Mouse (Mus musculus): ENCODE measurements at regions not wholly inside any gene's neighbourhood (a gene's known extent, or its start where the extent isn't known, plus 50 kb on each side); places are given as distances from the start of the nearest gene placed in this dataset.

- CTCF ChIA-PET = no interaction called here
- POLR2A ChIA-PET = no interaction called here
These were observed 55.7 kb upstream of the Emb start for GRCm38 (mm10) chr13:117152655-117153054.

DNA sequence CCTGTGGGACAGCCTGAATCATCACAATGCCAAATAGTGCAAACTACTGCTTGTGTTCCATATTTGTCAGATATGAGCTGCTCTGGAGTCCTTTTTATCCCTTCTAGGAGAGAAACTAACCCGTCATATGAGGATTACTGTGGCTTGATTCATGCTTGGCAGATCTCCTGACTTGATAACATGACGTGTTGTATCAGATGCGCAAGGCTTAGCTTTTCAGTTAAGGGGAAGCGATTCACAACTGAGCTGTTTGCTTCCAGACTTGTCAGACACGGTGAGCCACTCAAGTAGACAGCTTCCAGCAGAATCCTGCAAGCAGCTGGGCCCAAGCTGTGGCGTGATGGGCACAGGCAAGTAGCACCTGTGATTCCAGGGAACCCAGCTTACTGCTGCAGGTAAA is 64.5 kb upstream of the Emb start:
- CTCF ChIA-PET = interaction anchor here in 1 of 4 experiments (0.7 kb wide), 1 partner anchor 134 kb away, joined by 3 read pairs; no protein-coding TSS in a partner anchor
- POLR2A ChIA-PET = no interaction called here

DNA sequence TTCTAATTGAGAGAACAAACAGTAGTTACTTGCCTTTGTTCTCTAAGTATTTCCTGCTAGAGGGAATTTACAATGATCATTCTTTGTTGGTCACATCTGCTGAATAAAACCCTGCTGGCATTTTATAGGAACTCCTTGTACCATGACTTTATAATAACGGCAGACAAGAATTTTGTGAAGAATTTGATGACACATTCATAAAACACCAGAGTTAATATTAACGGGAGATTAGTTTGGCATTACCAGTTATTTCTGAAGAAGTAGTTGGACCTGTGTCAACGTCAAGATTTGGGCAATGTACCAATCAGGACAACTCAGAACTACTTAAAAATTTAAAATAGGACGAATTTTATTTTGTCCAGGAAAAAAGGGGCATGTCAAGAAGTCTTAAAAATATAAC is 65.1 kb upstream of the Emb start:
- ChIA-PET CTCF (no interaction called here), POLR2A (no interaction called here)

GRCm38 (mm10) chr13:117134352-117134751 is 74.0 kb upstream of the Emb start:
- POLR2A ChIA-PET = no interaction called here

GRCm38 (mm10) chr13:117132123-117132522 is 76.2 kb upstream of the Emb start:
- POLR2A ChIA-PET = no interaction called here
- CTCF ChIA-PET = no interaction called here

More at GRCm38 (mm10) chr13:117134352-117134751, 74.0 kb upstream of the Emb start:
- CTCF ChIA-PET = no interaction called here

DNA sequence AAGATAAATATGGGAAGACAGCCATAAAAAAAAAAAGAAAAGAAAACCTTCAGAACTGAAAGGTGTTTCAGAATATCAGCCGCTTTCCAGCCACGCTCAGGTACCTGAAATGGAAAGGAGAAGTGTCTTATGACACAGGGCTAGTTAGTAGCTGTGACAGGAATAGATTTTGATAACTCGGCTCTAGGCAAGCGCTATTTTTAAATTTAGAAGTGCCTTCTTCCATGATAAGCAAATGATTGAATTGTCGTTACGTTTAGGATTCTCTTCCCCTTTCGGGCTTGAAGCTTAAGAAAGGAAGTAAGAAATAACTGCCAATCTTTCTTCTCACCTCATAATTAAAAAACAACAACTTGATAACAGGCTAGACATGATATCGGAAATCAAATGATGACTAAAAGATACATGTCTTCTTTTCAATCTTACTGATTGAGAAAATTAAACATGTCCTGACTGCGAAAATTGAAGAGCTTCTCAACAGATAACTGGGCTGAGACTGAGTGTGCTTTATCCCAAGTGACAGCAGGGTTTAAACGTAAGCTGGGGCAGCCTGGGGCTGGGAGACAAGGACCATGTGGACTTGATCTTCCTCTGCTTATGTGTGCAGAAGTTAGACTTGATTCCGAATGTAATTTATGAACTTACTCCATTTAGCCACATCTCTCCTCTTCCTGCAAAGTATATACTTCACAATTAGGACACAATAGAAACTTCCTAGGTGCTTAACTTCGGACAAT is 80.4 kb upstream of the Emb start:
- ChIA-PET CTCF (no interaction called here), POLR2A (no interaction called here)

DNA sequence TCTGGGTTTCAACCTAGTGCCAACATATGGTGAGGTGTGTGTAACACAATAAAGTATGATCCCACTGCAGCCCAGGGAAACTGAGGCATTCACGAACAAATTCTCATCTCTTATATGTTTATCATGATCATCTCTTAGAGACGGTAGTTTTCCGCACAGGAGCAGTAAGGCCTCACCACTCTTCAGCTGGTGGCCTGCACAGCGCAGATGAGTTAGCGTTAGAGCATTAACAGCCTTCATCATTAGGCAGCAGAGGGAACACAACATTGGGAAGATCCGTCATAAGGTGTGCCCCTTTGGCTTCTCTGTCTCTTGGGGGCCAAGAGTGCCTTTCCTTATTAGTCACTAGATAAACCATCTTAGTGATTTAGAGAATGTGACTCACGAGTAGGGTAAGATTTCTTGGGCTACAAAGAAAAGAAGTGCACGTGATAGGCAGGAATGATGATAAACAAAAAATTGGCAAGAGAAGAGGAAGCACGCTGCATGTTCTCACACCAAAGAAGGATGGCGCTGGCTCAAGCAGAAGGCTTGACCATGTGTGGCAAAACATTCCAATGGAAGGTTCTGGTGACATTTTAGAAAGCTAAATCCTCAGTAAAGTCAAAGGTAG is 81.1 kb upstream of the Emb start:
- ChIA-PET CTCF (no interaction called here), POLR2A (interaction anchor here in 1 of 4 experiments (0.6 kb wide), 1 partner anchor 84 kb away, joined by 3 read pairs; no protein-coding TSS in a partner anchor)

DNA sequence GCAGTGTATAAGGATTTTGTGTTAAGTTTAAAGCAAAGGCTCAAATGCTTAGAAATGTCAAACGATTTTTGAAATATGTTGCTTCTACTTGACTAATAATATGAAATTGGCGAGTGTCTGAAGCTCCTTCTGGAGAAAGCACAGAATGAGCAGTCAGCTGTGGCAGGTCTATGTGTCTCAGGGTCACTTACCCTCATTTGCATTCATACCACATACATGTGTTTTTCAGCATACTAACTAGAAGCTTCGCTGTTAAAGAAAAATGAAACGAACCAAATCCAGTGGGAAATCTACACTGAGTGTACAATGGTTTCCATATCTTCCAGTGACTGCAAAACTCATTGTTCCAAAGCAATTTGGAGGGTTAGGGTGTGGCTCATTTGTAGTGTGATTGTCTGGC is 88.7 kb upstream of the Emb start:
- ChIA-PET POLR2A (no interaction called here), CTCF (no interaction called here)

GRCm38 (mm10) chr13:117114797-117115196 is 89.5 kb upstream of the Parp8 start:
- POLR2A ChIA-PET = no interaction called here
- CTCF ChIA-PET = no interaction called here

DNA sequence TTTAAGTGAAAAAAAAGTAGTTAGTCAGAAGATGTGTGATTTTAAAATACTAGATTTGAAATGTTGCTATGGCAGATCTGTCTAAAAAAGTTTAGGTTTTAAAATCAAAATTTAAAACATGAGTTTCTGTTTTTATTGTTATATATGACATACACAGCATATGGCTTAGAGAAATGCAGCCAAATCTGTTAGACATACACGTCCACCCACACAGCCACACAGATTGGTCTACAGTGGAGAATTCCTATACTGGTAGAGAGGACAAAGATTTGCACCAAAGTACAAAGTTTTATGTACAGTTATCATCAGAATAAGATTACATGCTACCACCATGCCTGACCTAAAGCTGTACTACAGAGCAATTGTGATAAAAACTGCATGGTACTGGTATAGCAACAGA is 87.1 kb upstream of the Parp8 start:
- POLR2A ChIA-PET = no interaction called here

DNA sequence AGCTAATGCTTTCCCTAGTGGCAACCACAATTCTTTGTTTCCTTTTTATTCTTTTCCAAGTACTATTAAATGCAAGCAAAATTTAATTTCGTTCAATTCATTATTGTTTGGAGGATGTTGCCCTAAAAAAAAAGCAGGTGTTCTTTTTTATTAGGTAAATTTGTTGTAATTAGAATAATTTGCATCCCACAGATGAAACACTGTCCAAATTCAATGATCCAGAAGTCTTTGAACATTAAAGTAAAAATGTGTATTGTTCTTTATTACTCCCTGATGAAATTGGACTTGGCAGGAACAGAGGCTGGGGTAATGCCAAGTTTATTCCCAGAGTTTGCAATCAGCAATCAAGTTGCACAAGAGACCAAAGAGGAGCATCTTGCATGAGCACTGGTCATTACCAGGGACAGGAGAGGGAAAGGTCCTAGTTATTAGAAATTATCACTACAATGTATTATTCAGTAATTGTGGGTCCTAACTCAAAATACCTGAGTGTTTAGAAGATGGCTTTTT is 79.9 kb upstream of the Parp8 start:
- ChIA-PET CTCF (no interaction called here), POLR2A (no interaction called here)

More for the DNA sequence above, 87.1 kb upstream of the Parp8 start:
- CTCF ChIA-PET = no interaction called here

DNA sequence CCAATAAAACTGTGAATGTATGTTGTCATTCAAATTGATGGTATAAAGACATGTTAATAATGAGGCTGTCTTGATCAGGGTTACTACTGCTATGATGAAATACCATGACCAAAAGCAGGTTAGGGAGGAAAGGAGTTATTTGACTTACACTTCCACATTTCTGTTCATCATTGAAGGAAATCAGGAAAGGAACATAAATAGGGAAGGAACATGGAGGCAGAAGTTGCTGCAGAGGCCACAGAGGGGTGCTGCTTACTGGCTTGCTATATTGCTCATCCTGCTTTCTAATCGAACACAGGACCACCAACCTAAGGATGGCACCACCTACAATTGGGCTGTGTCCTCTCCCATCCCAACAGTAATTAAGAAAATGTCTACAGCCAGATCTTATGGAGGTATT is 69.4 kb upstream of the Parp8 start:
- ChIA-PET POLR2A (interaction anchor here in 1 of 4 experiments (0.6 kb wide), 1 partner anchor 57 kb away, joined by 8 read pairs; no protein-coding TSS in a partner anchor), CTCF (interaction anchor here in 1 of 4 experiments (0.6 kb wide), 1 partner anchor 192 kb away, joined by 8 read pairs; no protein-coding TSS in a partner anchor)

- ChIA-PET CTCF (no interaction called here), POLR2A (no interaction called here)
These were observed 63.3 kb upstream of the Parp8 start for GRCm38 (mm10) chr13:117088629-117089028.

DNA sequence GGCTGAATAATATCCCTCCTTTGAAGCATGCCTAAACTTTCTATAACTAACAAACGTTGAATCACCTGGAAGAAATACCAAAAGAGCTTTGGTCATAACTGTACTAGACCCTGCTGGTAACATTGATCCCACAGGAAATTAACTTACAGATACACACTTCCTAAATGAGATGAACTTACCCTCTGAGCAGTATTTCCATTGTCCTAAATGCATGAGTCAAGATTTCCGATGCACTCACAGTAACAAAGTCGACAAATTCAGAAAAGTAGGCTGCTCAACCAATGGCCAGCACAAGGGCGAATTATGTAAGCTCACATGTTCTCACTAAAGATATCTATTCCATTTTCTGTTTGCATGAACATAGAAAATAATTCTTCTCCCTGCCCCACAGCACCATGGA is 57.4 kb upstream of the Parp8 start:
- ChIA-PET CTCF (no interaction called here), POLR2A (interaction anchor here in 1 of 4 experiments (1.3 kb wide), 1 partner anchor 58 kb away, joined by 4 read pairs; the partner anchor contains the start of gene Parp8)

DNA sequence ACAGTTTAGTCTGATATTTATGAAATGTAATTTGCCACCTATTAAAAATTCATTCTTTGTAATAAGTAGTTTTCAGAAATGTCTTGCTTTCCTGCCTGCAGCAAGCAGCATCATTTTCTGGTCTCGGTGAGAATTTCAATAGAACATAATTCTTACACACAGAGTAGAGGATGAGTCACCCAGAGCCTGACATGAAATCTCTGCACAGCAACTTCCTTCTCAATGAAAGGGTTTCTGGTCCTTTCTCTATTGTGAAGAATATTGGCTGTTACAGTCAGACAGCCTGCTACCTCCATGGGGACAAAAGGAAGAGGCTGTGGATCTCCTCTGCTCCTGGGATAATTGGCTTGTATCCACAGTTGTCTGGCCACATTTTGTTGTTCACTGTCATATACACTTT is 54.0 kb upstream of the Parp8 start:
- ChIA-PET POLR2A (no interaction called here), CTCF (no interaction called here)
